Mouse (Mus musculus) cortical plate, adult 2 months (tissue): ENCODE measurements around the gene Nanos2. TPM values are rescaled to one million over a fixed set of nuclear protein-coding genes. Genes with fewer than 3 reads are reported as not detected.

Source experiments
- H3K27ac ChIP-seq: fragments of 200-500 bp; 2 replicates; pipeline ENCODE4 v1.5.1; 2012; ENCODE audit warnings: low read length, control low read depth, inconsistent platforms; ENCODE audit not compliant: insufficient read depth
- H3K4me1 ChIP-seq: fragments of 200-500 bp; 2 replicates; pipeline ENCODE4 v1.6.1; 2011; ENCODE audit warnings: low read length; ENCODE audit not compliant: control insufficient read depth, insufficient read depth
- H3K4me3 ChIP-seq: fragments of 200-500 bp; 2 replicates; pipeline ENCODE4 v1.5.1; 2011; ENCODE audit warnings: mild to moderate bottlenecking, low read length, control low read depth; ENCODE audit not compliant: insufficient read depth
- CTCF ChIP-seq: fragments of 200-500 bp; IDR thresholded peaks from 2 replicates; pipeline ENCODE4 v1.5.1; 2011; ENCODE audit warnings: mild to moderate bottlenecking, control low read depth, low read length; ENCODE audit not compliant: insufficient read depth; ENCODE audit errors: extremely low read depth
- POLR2A ChIP-seq: fragments of 200-500 bp; IDR thresholded peaks from 2 replicates; pipeline ENCODE4 v1.6.1; 2011; ENCODE audit warnings: mild to moderate bottlenecking, low read length, control low read depth; ENCODE audit not compliant: insufficient read depth; ENCODE audit errors: extremely low read depth
- polyA plus RNA-seq: library from polyadenylated mRNA; depleted of rRNA; stranded (reverse); fragments of >200 nt; gene quantifications from 2 replicates; pipeline ENCODE4 v1.2.3, GENCODE M21; 2012

The Nanos2 gene
- polyA plus RNA-seq, 1 experiment = 2.8 TPM

GRCm38 (mm10) chr7:18959446-18959845 lies 27.8 kb upstream of the Nanos2 start:
- peaks cover 2% of the 10 kb centered on the region; the same call in 1 of the 2 replicates for H3K4me1 ChIP-seq
- H3K27ac ChIP-seq = no peak overlapping the region
- no peak for TF ChIP-seq POLR2A
- TF ChIP-seq CTCF = no peak
- H3K4me3 ChIP-seq = no peak overlapping the region

GRCm38 (mm10) chr7:18962171-18962792 lies 24.9 kb upstream of the Nanos2 start:
- H3K4me1 ChIP-seq = peaks cover 2% of the 10 kb centered on the region
- H3K4me3 ChIP-seq = no peak overlapping the region
- no peak for TF ChIP-seq POLR2A
- TF ChIP-seq CTCF = no peak
- no peak overlapping the region for H3K27ac ChIP-seq

GRCm38 (mm10) chr7:18962795-18963194 lies 24.4 kb upstream of the Nanos2 start:
- H3K4me3 ChIP-seq = no peak overlapping the region
- H3K4me1 ChIP-seq = peaks cover 2% of the 10 kb centered on the region
- no peak overlapping the region for H3K27ac ChIP-seq
- TF ChIP-seq POLR2A (no peak), CTCF (no peak)

GRCm38 (mm10) chr7:18963294-18963843 lies 23.8 kb upstream of the Nanos2 start:
- TF ChIP-seq CTCF = no peak
- no peak for TF ChIP-seq POLR2A

GRCm38 (mm10) chr7:18965312-18965711 lies 21.9 kb upstream of the Nanos2 start:
- no peak overlapping the region for H3K4me3 ChIP-seq
- TF ChIP-seq POLR2A (no peak), CTCF (no peak)
- peaks cover 2% of the 10 kb centered on the region for H3K4me1 ChIP-seq
- H3K27ac ChIP-seq = no peak overlapping the region

More at GRCm38 (mm10) chr7:18963294-18963843, 23.8 kb upstream of the Nanos2 start:
- Histone ChIP-seq H3K27ac (no peak overlapping the region), H3K4me3 (no peak overlapping the region), H3K4me1 (peaks cover 2% of the 10 kb centered on the region)

- no peak overlapping the region for H3K4me3 ChIP-seq
- TF ChIP-seq POLR2A (peak; percentile 40; the same call in 1 of the 2 replicates), CTCF (no peak)
- H3K4me1 ChIP-seq = no peaks in the 10 kb centered on the region; the same call in 1 of the 2 replicates
- H3K27ac ChIP-seq = no peak overlapping the region
Observed at GRCm38 (mm10) chr7:18967603-18968002, 19.6 kb upstream of the Nanos2 start.

GRCm38 (mm10) chr7:18970956-18971355 lies 16.2 kb upstream of the Nanos2 start:
- no peak overlapping the region for H3K27ac ChIP-seq
- TF ChIP-seq CTCF = no peak
- TF ChIP-seq POLR2A = no peak
- no peaks in the 10 kb centered on the region for H3K4me1 ChIP-seq
- no peak overlapping the region for H3K4me3 ChIP-seq

- Histone ChIP-seq H3K27ac (no peak overlapping the region), H3K4me1 (no peaks in the 10 kb centered on the region), H3K4me3 (no peak overlapping the region)
- TF ChIP-seq POLR2A (no peak), CTCF (no peak)
Observed at GRCm38 (mm10) chr7:18978381-18978780, 8.8 kb upstream of the Nanos2 start.

- no peak for TF ChIP-seq CTCF
- no peak for TF ChIP-seq POLR2A
- no peak overlapping the region for H3K4me3 ChIP-seq
- no peaks in the 10 kb centered on the region; the same call in 1 of the 2 replicates for H3K4me1 ChIP-seq
- no peak overlapping the region for H3K27ac ChIP-seq
Observed at GRCm38 (mm10) chr7:18986503-18986902, 697 bp upstream of the Nanos2 start.

- Histone ChIP-seq H3K4me3 (no peak overlapping the region), H3K4me1 (peaks cover 3% of the 10 kb centered on the region; the same call in 1 of the 2 replicates)
Observed at GRCm38 (mm10) chr7:18987747-18988146, 547 bp downstream of the Nanos2 start.

More at GRCm38 (mm10) chr7:18987747-18988146, 547 bp downstream of the Nanos2 start:
- H3K27ac ChIP-seq = no peak overlapping the region
- TF ChIP-seq CTCF = no peak
- TF ChIP-seq POLR2A = no peak
